Mouse (Mus musculus): ENCODE data around the gene Ncaph.

DNA sequence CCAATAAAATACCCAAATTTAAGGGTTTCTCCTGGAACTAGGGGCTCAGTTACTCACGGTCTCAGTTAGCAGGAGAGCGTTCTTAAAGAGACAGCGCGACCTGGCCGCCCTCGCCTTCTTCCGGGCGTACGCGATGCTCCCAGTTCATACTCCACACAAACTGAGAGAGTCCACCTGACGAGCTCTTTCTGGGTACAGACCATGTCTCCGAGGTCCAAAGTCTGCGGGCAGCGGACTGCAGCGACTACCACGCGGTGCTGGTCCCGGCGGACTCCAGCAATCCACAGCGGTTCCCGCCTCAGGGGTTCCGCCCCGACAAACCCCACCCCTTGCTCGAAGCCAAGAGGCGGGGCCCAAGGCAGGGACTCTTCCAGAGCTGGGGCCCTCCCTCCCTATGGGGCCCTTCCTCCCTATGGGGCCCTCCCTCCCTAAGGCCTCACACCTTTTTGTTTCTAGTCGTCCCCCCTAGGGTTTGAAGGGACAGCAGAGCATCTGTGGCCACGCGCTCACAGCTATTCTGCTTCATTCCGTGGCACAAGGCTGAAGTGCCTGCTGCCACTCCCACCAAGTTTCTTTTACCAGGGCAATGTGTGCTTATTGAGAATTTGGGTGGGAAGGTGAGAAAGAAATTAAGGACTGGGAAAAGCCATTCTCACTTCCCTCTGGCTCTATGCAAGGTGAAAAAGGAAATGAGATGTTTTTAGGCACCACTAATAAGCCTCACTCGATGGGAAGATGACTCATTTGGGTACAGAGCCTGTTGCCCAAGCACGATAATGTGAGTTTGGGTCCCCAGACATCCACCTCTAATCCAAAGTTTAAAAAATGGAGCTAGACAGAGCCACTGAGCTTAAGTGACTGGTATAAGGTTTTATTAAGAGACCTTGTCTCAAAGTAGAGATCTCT is 9.7 kb upstream of the Ncaph start, which contains the start of gene Itpripl1:
- TF ChIP-seq JUND (IDR thresholded peaks at IDR 0.05; ENCODE audit: low read depth, low read length) (no peak), ZC3H11A (IDR thresholded peaks at IDR 0.05; ENCODE audit: low read depth, low read length) (no peak), TAL1 (IDR thresholded peaks at IDR 0.05; ENCODE audit: low read length) (no peak)

All from MEL (cell line).